Mouse (Mus musculus) Patski (cell line): Measurements from ENCODE around the gene Aldh8a1. TPM values are rescaled to one million over a fixed set of nuclear protein-coding genes. Genes with fewer than 3 reads are reported as not detected.

Experiments used
- ATAC-seq: fragments of 100-300 bp; one replicate; pipeline ENCODE4 v1.8.0; 2021
- CTCF ChIA-PET: fragments of 350-600 bp; sonication (Branson Sonifier 250); formaldehyde crosslinking; loops from one replicate; lab custom pipeline; 2022; ENCODE audit warnings: inconsistent platforms; lab: Charles Lee
- POLR2A ChIA-PET: fragments of 350-600 bp; sonication (Branson Sonifier 250); formaldehyde crosslinking; loops from one replicate; lab custom pipeline; 2022; ENCODE audit warnings: antibody characterized with exemption, inconsistent platforms; lab: Charles Lee
- DNase-seq: peaks from one replicate; pipeline ENCODE4 v3.0.0-alpha.2; 2011; ENCODE audit warnings: low read depth, low spot score
- H3K27me3 ChIP-seq: fragments of 371-371 bp; one replicate; pipeline ENCODE4 v1.5.1; 2021
- CTCF ChIP-seq: fragments of 100-300 bp; IDR thresholded peaks from one replicate; pipeline ENCODE4 v1.5.1; 2021
- in situ Hi-C: fragments of 300-500 bp; cut with MboI; formaldehyde crosslinking; loops from 3 replicates; pipeline ENCODE4 v1.11.1; 2018; ENCODE audit warnings: low pct_unique_long_range_greater_than_20kb, mixed read lengths
- polyA plus RNA-seq: library from polyadenylated mRNA; unstranded; gene quantifications from one replicate; pipeline ENCODE4 v1.2.3, GENCODE M21; 2021

Gene Aldh8a1
- polyA plus RNA-seq: 0.04 TPM

DNA sequence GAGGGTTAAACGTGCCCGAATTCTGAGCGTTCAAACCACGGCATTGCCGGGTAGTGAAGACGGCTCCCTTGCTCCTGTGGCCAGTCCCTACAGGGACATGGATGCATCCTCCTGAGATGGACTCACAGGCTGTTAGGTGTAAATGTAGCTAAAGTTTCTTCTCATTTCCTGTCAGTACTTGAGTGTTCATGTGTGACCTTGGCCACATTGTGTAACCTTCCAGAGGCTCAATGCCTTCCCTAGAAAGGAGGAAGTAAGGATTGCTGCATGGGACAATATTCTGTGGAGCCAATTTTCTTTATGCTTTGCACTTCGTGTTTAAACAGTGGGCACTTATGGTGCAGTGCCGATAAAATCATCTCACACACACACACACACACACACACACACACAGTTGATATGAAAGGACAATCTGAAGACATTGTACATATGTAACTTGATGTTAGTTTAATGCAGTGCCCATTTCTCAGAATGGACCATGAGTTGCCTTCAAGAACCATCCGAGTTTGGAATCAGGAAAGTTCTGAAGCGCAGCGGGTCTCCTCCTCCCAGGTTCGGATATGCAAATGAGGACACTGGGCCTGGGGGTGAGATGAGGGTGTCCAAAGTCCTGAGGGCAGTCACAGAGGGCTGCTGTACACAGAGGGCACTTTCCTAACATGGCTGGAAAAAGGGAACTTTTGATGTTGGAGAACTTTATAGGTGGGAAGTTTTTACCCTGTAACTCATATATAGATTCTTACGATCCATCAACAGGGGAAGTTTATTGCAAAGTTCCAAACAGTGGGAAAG is at the start of gene Aldh8a1:
Aldh8a1 (plus strand) TSS at position 610 of the 792 bp plus-strand sequence.
- peaks cover 5% of the 10 kb centered on the region for H3K27me3 ChIP-seq
- in situ Hi-C loops: loop anchor here (25.0 kb wide), 1 partner anchor 785 kb away; the partner anchor contains the start of genes H60b and Raet1e
- no peak for DNase-seq
- CTCF ChIA-PET: no interaction called here
- no peak for TF ChIP-seq CTCF
- POLR2A ChIA-PET: no interaction called here
- no peak for ATAC-seq

DNA sequence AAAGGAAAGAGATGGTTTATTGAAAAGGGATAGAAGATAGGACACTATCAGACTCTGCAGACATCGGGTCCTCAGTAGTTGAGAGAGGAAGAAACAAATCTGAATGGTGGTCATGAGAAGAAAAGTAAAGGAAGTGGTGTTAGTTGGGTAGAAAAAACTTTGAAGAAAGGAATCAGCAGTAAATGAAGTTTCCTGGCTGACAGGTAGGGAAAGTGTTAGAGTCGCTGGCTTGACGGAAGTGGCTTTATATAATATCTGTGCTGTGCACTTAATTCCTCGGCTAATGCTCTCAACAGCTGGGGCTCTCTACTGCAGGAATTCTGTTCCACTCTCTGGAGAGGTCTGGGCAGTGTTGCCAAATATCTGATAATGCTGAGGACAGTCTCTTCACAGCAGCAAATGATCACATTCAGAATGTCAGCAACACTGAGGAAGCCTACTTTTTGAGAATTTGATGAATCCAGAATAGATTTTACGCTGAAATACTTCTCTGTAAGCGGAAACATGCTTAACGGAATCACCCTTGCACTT is 49.4 kb upstream of the Aldh8a1 start:
- DNase-seq (no peak), ATAC-seq (no peak)
- ChIA-PET POLR2A (no interaction called here), CTCF (interaction anchor here (1.6 kb wide), 1 partner anchor 10 kb away, joined by 4 read pairs; no protein-coding TSS in a partner anchor)
- in situ Hi-C loops: no loop called here
- H3K27me3 ChIP-seq: no peaks in the 10 kb centered on the region
- no peak for TF ChIP-seq CTCF

DNA sequence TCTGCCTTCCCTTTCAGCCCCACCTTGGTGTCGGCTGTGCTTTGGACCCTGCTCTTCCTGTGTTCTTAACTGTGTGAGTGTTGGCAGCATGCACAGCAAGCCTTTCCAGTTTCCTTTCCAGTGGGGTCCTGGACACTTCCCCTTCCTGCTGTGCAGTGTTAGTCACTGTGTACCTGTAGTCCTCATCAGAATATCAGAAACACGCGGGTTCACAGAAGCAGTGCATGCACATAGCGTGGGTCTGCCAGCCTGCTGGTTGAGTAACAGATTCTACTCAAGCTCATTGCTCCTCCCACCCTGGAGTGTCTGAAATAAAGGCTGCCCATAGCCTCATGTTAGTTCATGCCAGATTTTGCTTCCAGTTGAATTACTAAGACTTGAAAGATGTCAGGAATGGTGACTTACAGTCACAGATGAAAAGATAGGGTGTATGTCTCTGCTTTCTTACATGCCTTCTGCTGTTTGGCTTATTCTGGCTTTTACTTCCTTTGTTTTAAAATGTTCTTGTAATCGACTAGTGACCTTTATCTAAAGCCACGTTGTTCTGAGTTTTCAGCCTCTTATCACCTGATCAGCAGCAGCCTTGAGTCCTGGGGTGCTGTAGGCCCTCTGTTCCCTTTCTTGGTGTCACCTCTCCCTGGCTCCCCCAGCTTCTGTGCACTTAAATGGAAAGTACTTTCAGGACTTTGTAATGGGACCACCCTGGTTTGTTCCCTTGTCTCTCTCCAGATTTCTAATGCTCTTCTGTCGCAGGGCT is 42.6 kb upstream of the Aldh8a1 start:
- no peak for TF ChIP-seq CTCF
- DNase-seq (no peak), ATAC-seq (no peak)
- no peaks in the 10 kb centered on the region for H3K27me3 ChIP-seq
- ChIA-PET CTCF (interaction anchor here (1.4 to 1.6 kb wide), 2 partner anchors 14 to 15 kb away, joined by 3 to 4 read pairs; no protein-coding TSS in a partner anchor), POLR2A (no interaction called here)
- in situ Hi-C loops: no loop called here

DNA sequence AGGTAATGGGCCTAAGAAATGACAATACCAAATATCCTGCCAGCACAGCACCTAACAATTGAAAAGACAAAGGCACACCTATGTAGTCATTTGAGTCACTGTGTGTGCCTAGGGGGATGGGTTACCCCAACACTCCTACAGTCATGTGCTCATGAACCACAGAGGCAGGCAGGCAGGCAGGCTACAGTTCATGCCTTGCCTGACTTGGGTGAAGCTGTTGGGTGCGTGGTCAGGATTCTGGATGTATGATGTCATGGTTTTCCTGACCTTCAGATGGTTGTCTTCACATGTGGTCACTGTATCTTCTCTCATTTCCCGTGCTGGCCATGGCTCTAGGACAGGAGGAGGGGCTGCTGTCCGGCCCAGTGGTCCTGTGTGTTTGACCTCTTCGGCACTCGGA is 41.6 kb upstream of the Aldh8a1 start:
- CTCF ChIA-PET: no interaction called here
- TF ChIP-seq CTCF: no peak
- in situ Hi-C loops: no loop called here
- DNase-seq: no peak
- POLR2A ChIA-PET: no interaction called here
- no peaks in the 10 kb centered on the region for H3K27me3 ChIP-seq
- ATAC-seq: no peak

DNA sequence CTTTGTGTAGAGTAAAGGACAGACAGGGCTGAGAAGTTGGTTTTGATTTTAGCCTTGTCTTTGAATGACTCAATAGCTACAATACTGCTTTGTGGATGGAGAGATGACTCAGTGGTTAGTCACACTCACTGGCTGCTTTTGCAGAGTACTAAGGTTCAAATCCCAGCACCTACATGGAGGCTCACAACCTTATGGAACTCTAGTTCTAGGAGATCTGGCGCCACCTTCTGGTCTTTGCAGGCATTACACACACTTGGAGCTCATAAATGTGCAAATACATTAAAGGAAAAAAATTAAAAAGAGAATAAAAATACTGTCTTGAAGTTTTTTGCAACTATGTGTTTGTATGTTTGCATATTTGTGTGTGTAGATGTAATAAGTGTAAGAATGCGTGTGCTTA is 39.9 kb upstream of the Aldh8a1 start:
- CTCF ChIA-PET: interaction anchor here (0.8 to 1.8 kb wide), 3 partner anchors 8 to 16 kb away, joined by 3 to 4 read pairs (median 4); no protein-coding TSS in a partner anchor
- POLR2A ChIA-PET: interaction anchor here (0.6 kb wide), 1 partner anchor 8 kb away, joined by 3 read pairs; no protein-coding TSS in a partner anchor
- ATAC-seq (no peak), DNase-seq (no peak)
- in situ Hi-C loops: no loop called here
- no peaks in the 10 kb centered on the region for H3K27me3 ChIP-seq
- peak; percentile 73 for TF ChIP-seq CTCF

DNA sequence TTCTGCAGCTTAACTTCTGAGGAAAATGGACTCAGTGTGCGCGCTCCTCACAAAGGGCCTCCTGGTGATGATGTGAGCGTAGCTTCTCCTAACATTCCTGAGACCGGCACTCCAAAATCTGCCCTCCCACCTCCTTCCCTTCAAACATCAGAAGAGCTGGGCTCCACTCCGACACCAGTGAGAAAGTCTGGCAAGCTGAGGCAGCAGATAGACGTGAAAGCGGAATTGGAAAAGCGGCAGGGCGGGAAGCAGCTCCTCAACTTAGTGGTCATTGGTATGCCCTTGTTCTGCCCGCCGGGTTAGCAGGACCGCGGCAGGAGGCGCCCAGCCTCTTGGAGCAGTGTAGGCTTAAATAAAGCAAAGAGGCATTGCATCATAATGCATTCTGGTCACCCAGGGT is 35.4 kb upstream of the Aldh8a1 start:
- no peaks in the 10 kb centered on the region for H3K27me3 ChIP-seq
- in situ Hi-C loops: no loop called here
- ATAC-seq (no peak), DNase-seq (no peak)
- CTCF ChIA-PET: no interaction called here
- POLR2A ChIA-PET: no interaction called here
- TF ChIP-seq CTCF: no peak

DNA sequence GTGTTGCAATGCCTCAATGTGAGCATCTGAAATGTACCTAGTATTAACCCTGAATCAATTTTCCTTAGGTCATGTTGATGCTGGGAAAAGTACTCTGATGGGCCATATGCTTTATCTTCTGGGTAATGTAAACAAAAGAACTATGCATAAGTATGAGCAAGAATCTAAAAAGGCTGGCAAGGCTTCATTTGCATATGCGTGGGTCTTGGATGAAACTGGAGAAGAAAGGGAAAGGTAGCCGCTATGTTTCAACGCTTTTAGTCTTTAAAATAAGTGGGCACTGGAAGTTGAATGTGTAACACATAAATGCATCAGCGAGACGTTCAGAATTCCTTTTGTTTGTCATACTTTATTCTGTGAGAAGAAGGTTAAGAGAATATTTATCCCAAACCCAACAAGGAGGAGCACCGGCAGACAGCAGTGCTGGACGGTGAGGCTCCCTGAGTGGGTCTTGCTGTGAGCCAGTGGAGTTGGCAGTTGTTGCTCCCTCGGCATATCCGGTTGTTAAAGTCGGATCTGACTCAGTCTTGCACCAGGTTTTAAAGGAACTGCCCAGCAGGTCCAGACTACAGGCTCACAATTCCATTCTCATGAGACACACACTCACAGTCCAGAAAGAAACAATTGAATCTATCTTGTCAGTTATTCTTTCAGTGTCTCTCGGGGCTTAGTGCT is 34.6 kb upstream of the Aldh8a1 start:
- CTCF ChIA-PET: interaction anchor here (1.0 kb wide), 1 partner anchor 12 kb away, joined by 3 read pairs; no protein-coding TSS in a partner anchor
- in situ Hi-C loops: no loop called here
- DNase-seq: no peak
- TF ChIP-seq CTCF: no peak
- no peaks in the 10 kb centered on the region for H3K27me3 ChIP-seq
- no peak for ATAC-seq
- POLR2A ChIA-PET: no interaction called here

DNA sequence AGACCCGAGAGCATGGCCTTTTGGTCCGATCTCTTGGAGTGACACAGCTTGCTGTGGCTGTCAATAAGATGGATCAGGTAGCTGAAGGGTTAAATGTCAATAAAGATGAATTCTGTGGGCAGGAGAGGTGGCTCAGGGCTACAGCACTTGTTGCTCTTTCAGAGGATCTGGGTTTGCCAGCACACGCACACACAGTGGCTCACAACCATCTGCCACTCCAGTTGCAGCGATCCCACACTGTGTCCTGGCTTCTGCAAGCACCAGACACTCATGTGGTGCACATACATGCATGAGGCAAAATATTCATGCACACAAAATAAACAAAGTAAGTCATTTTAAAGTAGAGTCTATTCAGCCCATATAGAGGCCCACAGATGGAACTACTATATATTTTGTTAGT is 29.8 kb upstream of the Aldh8a1 start:
- H3K27me3 ChIP-seq: no peaks in the 10 kb centered on the region
- ATAC-seq (no peak), DNase-seq (no peak)
- in situ Hi-C loops: no loop called here
- no peak for TF ChIP-seq CTCF
- CTCF ChIA-PET: no interaction called here
- POLR2A ChIA-PET: no interaction called here

DNA sequence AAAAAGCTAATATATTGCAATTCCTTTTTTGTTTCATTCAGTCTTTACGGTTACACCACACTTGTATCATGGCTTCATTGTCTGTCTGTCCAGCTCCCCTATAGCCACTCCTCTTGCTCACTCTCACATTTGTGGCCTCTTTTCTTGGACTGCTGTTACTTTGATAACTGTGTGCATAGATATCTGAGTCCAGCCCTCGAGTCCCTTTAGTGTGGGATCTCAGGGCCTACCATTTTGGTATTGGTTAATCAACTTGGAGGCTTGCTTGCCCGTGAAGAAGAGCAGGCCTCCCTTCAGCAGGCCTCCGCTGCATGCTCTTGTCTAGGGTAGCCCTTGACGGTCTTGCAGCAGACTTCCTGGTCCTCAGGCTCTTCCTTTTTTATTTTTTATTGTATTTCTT is 27.6 kb upstream of the Aldh8a1 start:
- no peak for TF ChIP-seq CTCF
- in situ Hi-C loops: no loop called here
- no peaks in the 10 kb centered on the region for H3K27me3 ChIP-seq
- no peak for DNase-seq
- ChIA-PET CTCF (interaction anchor here (0.7 kb wide), 1 partner anchor 15 kb away, joined by 3 read pairs; no protein-coding TSS in a partner anchor), POLR2A (interaction anchor here (0.6 kb wide), 1 partner anchor 1227 kb away, joined by 3 read pairs; no protein-coding TSS in a partner anchor)
- no peak for ATAC-seq

DNA sequence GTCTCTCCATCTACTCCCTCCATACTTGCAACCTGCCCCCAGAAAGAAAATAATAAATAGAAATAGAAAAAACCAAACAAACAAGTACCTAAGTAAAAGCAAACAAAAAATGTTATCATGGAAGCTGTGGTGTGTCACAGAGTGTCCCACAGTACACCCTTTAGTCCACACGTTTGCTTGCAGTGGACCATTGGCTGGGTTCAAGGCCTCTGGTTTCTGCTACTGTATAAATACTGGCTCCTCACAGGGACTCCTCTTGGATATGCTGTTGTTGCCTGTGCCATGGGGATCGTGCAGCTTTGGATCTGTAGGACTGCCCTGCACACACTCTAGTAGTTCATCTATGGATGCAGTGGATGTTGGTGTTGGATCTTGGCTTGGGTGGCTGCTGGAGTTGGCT is 27.1 kb upstream of the Aldh8a1 start:
- ATAC-seq (no peak), DNase-seq (no peak)
- in situ Hi-C loops: no loop called here
- ChIA-PET POLR2A (no interaction called here), CTCF (no interaction called here)
- no peaks in the 10 kb centered on the region for H3K27me3 ChIP-seq
- no peak for TF ChIP-seq CTCF
